Mouse (Mus musculus): ENCODE results near the gene Tigd4. TPM values are rescaled to one million over a fixed set of nuclear protein-coding genes. Genes with fewer than 3 reads are reported as not detected.

The Tigd4 gene
- polyA plus RNA-seq, 1 experiment from 2014 or later: not detected

GRCm38 (mm10) chr3:84645156-84646006 lies 52.0 kb downstream of the Tigd4 start:
- H3K27me3 ChIP-seq (ENCODE audit: control insufficient read depth, insufficient read depth, low read length): no peaks in the 10 kb centered on the region
- no peak for DNase-seq (ENCODE audit: low spot score, missing footprints)
- no peaks in the 10 kb centered on the region for H3K4me1 ChIP-seq (ENCODE audit: control insufficient read depth, insufficient read depth, low read length)
- no peaks in the 10 kb centered on the region for H3K36me3 ChIP-seq (ENCODE audit: control insufficient read depth, insufficient read depth, low read length)
- H3K4me2 ChIP-seq: no peak overlapping the region
- no peaks in the 10 kb centered on the region for H3K9me3 ChIP-seq (ENCODE audit: control insufficient read depth, low read length)
- no peak for ATAC-seq (ENCODE audit: low FRiP score)
- WGBS: 88% methylated on average over 9 of the region's 9 CpGs
- H3K9ac ChIP-seq (ENCODE audit: low read length): no peak overlapping the region
- H3K27ac ChIP-seq (ENCODE audit: low read depth, low read length): no peak overlapping the region
- no peak overlapping the region for H3K4me3 ChIP-seq (ENCODE audit: low read depth, low read length)

GRCm38 (mm10) chr3:84646007-84646290 lies 52.6 kb downstream of the Tigd4 start:
- ATAC-seq (ENCODE audit: low FRiP score) (no peak), DNase-seq (ENCODE audit: low spot score, missing footprints) (no peak)
- no peak overlapping the region for H3K27ac ChIP-seq (ENCODE audit: low read depth, low read length)
- H3K4me3 ChIP-seq (ENCODE audit: low read depth, low read length): no peak overlapping the region
- H3K27me3 ChIP-seq (ENCODE audit: control insufficient read depth, insufficient read depth, low read length): no peaks in the 10 kb centered on the region
- WGBS: 92% methylated on average over 3 of the region's 3 CpGs
- H3K9me3 ChIP-seq (ENCODE audit: control insufficient read depth, low read length): no peaks in the 10 kb centered on the region
- no peak overlapping the region for H3K9ac ChIP-seq (ENCODE audit: low read length)
- H3K4me2 ChIP-seq: no peak overlapping the region
- H3K4me1 ChIP-seq (ENCODE audit: control insufficient read depth, insufficient read depth, low read length): no peaks in the 10 kb centered on the region
- H3K36me3 ChIP-seq (ENCODE audit: control insufficient read depth, insufficient read depth, low read length): no peaks in the 10 kb centered on the region

GRCm38 (mm10) chr3:84646331-84646845 lies 53.0 kb downstream of the Tigd4 start:
- no peak for ATAC-seq (ENCODE audit: low FRiP score)
- no peak overlapping the region for H3K9ac ChIP-seq (ENCODE audit: low read length)
- H3K4me2 ChIP-seq: no peak overlapping the region
- no peak overlapping the region for H3K4me3 ChIP-seq (ENCODE audit: low read depth, low read length)
- H3K36me3 ChIP-seq (ENCODE audit: control insufficient read depth, insufficient read depth, low read length): no peaks in the 10 kb centered on the region
- H3K27ac ChIP-seq (ENCODE audit: low read depth, low read length): no peak overlapping the region
- no peaks in the 10 kb centered on the region for H3K27me3 ChIP-seq (ENCODE audit: control insufficient read depth, insufficient read depth, low read length)
- DNase-seq (ENCODE audit: low spot score, missing footprints): no peak
- H3K4me1 ChIP-seq (ENCODE audit: control insufficient read depth, insufficient read depth, low read length): no peaks in the 10 kb centered on the region
- H3K9me3 ChIP-seq (ENCODE audit: control insufficient read depth, low read length): no peaks in the 10 kb centered on the region
- whole genome bisulfite sequencing: 86% methylated on average over 8 of the region's 8 CpGs

Other genes with a start within 250 kb of the Tigd4 start
- 1.0 and 1.7 TPM in 2 replicates for gene Fhdc1, start 113.1 kb upstream of the Tigd4 start, polyA plus RNA-seq (2014; fragmentation: Nextera tagmentation; extraction: Ambion mirVana)
- gene Arfip1, start 10.9 kb upstream of the Tigd4 start, polyA plus RNA-seq (2014; fragmentation: Nextera tagmentation; extraction: Ambion mirVana): 42.6 and 44.2 TPM in 2 replicates
- gene Tmem154, start 72.6 kb downstream of the Tigd4 start, polyA plus RNA-seq (2014; fragmentation: Nextera tagmentation; extraction: Ambion mirVana): 0.16 and 0.36 TPM in 2 replicates
- 15.5 and 18.4 TPM in 2 replicates for gene Fbxw7, start 221.7 kb downstream of the Tigd4 start, polyA plus RNA-seq (2014; fragmentation: Nextera tagmentation; extraction: Ambion mirVana)

Measured in midbrain, embryonic 11.5 days (tissue).